Mouse (Mus musculus) CH12.LX (cell line): ENCODE measurements at regions not wholly inside any gene's neighbourhood (a gene's known extent, or its start where the extent isn't known, plus 50 kb on each side); places are given as distances from the start of the nearest gene placed in this dataset.

Source experiments
- CHD2 ChIP-seq: IDR thresholded peaks from 2 replicates; pipeline ENCODE4 v1.6.1; 2011; ENCODE audit warnings: low read length, improper control_type of control experiment
- CTCF ChIP-seq, 2 experiments: IDR thresholded peaks in 1 of 2; conservative IDR thresholded peaks in 1 of 2; 2 replicates each; pipeline ENCODE4 v1.5.1; 2011 to 2012; ENCODE audit warnings: low read depth in 2 of 2, low read length in 2 of 2, improper control_type of control experiment in 1 of 2, inconsistent platforms in 1 of 2, mild to moderate bottlenecking in 1 of 2, moderate library complexity in 1 of 2
- EP300 ChIP-seq: IDR thresholded peaks from 2 replicates; pipeline ENCODE4 v1.6.1; 2011; ENCODE audit warnings: low read length, improper control_type of control experiment
- JUND ChIP-seq: conservative IDR thresholded peaks from 2 replicates; pipeline ENCODE4 v1.6.1; 2011; ENCODE audit warnings: low read depth, low read length, improper control_type of control experiment
- MAZ ChIP-seq: IDR thresholded peaks from 2 replicates; pipeline ENCODE4 v1.6.1; 2012; ENCODE audit warnings: low read depth, mild to moderate bottlenecking, inconsistent platforms, low read length, improper control_type of control experiment, moderate library complexity
- MEF2A ChIP-seq: IDR thresholded peaks from 2 replicates; pipeline ENCODE4 v1.6.1; 2014; ENCODE audit warnings: low read depth, mild to moderate bottlenecking, inconsistent platforms, low read length, improper control_type of control experiment, borderline replicate concordance
- POLR2A ChIP-seq: IDR thresholded peaks from 2 replicates; pipeline ENCODE4 v1.6.1; 2011; ENCODE audit warnings: low read depth, mild to moderate bottlenecking, improper control_type of control experiment, low read length
- RAD21 ChIP-seq: IDR thresholded peaks from 2 replicates; pipeline ENCODE4 v1.6.1; 2011; ENCODE audit warnings: low read depth, mild to moderate bottlenecking, low read length, improper control_type of control experiment, moderate library complexity
- SMC3 ChIP-seq: IDR thresholded peaks from 2 replicates; pipeline ENCODE4 v1.6.1; 2011; ENCODE audit warnings: low read depth, low read length, improper control_type of control experiment
- TBP ChIP-seq: conservative IDR thresholded peaks from 2 replicates; pipeline ENCODE4 v1.6.1; 2011; ENCODE audit warnings: low read depth, low read length, improper control_type of control experiment

- TF ChIP-seq RAD21 (no peak), CTCF (conservative IDR thresholded peaks at IDR 0.05 in 1 of 2, IDR thresholded peaks at IDR 0.05 in 1 of 2; ENCODE audit: low read depth in 2 of 2, low read length in 2 of 2) (no peak), POLR2A (no peak), JUND (no peak), EP300 (no peak), MEF2A (no peak), TBP (no peak), CHD2 (no peak), MAZ (no peak), SMC3 (no peak)
Measured at GRCm38 (mm10) chr9:27477079-27477687, 80.6 kb downstream of the Spata19 start.
